Mouse (Mus musculus): ENCODE measurements at regions not wholly inside any gene's neighbourhood (a gene's known extent, or its start where the extent isn't known, plus 50 kb on each side); places are given as distances from the start of the nearest gene placed in this dataset.

- TF ChIP-seq CTCF (IDR thresholded peaks at IDR 0.05; ENCODE audit: borderline replicate concordance, insufficient read depth, low read length) (no peak), POLR2A (IDR thresholded peaks at IDR 0.05; ENCODE audit: low read depth, low read length) (no peak)
- Histone ChIP-seq H3K27ac (ENCODE audit: insufficient read depth, low read length) (no peak overlapping the region), H3K4me3 (ENCODE audit: insufficient read depth, low read length) (no peak overlapping the region), H3K4me1 (ENCODE audit: control insufficient read depth, insufficient read depth, low read length) (no peaks in the 10 kb centered on the region)
These were observed 64.8 kb downstream of the Dll1 start for GRCm38 (mm10) chr17:15311822-15312221.

GRCm38 (mm10) chr17:15310465-15310864 lies 66.2 kb downstream of the Dll1 start:
- Histone ChIP-seq H3K4me3 (ENCODE audit: insufficient read depth, low read length) (no peak overlapping the region), H3K27ac (ENCODE audit: insufficient read depth, low read length) (no peak overlapping the region), H3K4me1 (ENCODE audit: control insufficient read depth, insufficient read depth, low read length) (no peaks in the 10 kb centered on the region)
- TF ChIP-seq POLR2A (IDR thresholded peaks at IDR 0.05; ENCODE audit: low read depth, low read length), result no peak
- no peak for TF ChIP-seq CTCF (IDR thresholded peaks at IDR 0.05; ENCODE audit: borderline replicate concordance, insufficient read depth, low read length)

- no peak for TF ChIP-seq POLR2A (IDR thresholded peaks at IDR 0.05; ENCODE audit: low read depth, low read length)
- no peak for TF ChIP-seq CTCF (IDR thresholded peaks at IDR 0.05; ENCODE audit: borderline replicate concordance, insufficient read depth, low read length)
- peaks cover 2% of the 10 kb centered on the region; the same call in 1 of the 2 replicates for H3K4me1 ChIP-seq (ENCODE audit: control insufficient read depth, insufficient read depth, low read length)
- no peak overlapping the region for H3K27ac ChIP-seq (ENCODE audit: insufficient read depth, low read length)
- H3K4me3 ChIP-seq (ENCODE audit: insufficient read depth, low read length), result no peak overlapping the region
These were observed 74.6 kb downstream of the Dll1 start for GRCm38 (mm10) chr17:15302110-15302509.

GRCm38 (mm10) chr17:15299743-15300371 lies 76.8 kb downstream of the Dll1 start:
- Histone ChIP-seq H3K4me1 (ENCODE audit: control insufficient read depth, insufficient read depth, low read length) (peaks cover 2% of the 10 kb centered on the region; the same call in 1 of the 2 replicates), H3K4me3 (ENCODE audit: insufficient read depth, low read length) (no peak overlapping the region), H3K27ac (ENCODE audit: insufficient read depth, low read length) (no peak overlapping the region)
- TF ChIP-seq CTCF (IDR thresholded peaks at IDR 0.05; ENCODE audit: borderline replicate concordance, insufficient read depth, low read length) (no peak), POLR2A (IDR thresholded peaks at IDR 0.05; ENCODE audit: low read depth, low read length) (no peak)

- peaks cover 2% of the 10 kb centered on the region; the same call in 1 of the 2 replicates for H3K4me1 ChIP-seq (ENCODE audit: control insufficient read depth, insufficient read depth, low read length)
- H3K4me3 ChIP-seq (ENCODE audit: insufficient read depth, low read length), result no peak overlapping the region
- H3K27ac ChIP-seq (ENCODE audit: insufficient read depth, low read length), result no peak overlapping the region
- no peak for TF ChIP-seq POLR2A (IDR thresholded peaks at IDR 0.05; ENCODE audit: low read depth, low read length)
- TF ChIP-seq CTCF (IDR thresholded peaks at IDR 0.05; ENCODE audit: borderline replicate concordance, insufficient read depth, low read length), result no peak
These were observed 82.5 kb downstream of the Dll1 start for GRCm38 (mm10) chr17:15294165-15294585.

- TF ChIP-seq POLR2A (IDR thresholded peaks at IDR 0.05; ENCODE audit: low read depth, low read length), result no peak
- TF ChIP-seq CTCF (IDR thresholded peaks at IDR 0.05; ENCODE audit: borderline replicate concordance, insufficient read depth, low read length), result no peak
- H3K4me3 ChIP-seq (ENCODE audit: insufficient read depth, low read length), result no peak overlapping the region
- no peak overlapping the region for H3K27ac ChIP-seq (ENCODE audit: insufficient read depth, low read length)
- no peaks in the 10 kb centered on the region for H3K4me1 ChIP-seq (ENCODE audit: control insufficient read depth, insufficient read depth, low read length)
These were observed 84.1 kb downstream of the Dll1 start for GRCm38 (mm10) chr17:15292490-15293070.

- no peak overlapping the region for H3K4me3 ChIP-seq (ENCODE audit: insufficient read depth, low read length)
- H3K4me1 ChIP-seq (ENCODE audit: control insufficient read depth, insufficient read depth, low read length), result no peaks in the 10 kb centered on the region
- TF ChIP-seq POLR2A (IDR thresholded peaks at IDR 0.05; ENCODE audit: low read depth, low read length) (no peak), CTCF (IDR thresholded peaks at IDR 0.05; ENCODE audit: borderline replicate concordance, insufficient read depth, low read length) (no peak)
- H3K27ac ChIP-seq (ENCODE audit: insufficient read depth, low read length), result no peak overlapping the region
These were observed 85.0 kb downstream of the Dll1 start for GRCm38 (mm10) chr17:15291626-15292025.

- no peak for TF ChIP-seq CTCF (IDR thresholded peaks at IDR 0.05; ENCODE audit: borderline replicate concordance, insufficient read depth, low read length)
- TF ChIP-seq POLR2A (IDR thresholded peaks at IDR 0.05; ENCODE audit: low read depth, low read length), result no peak
These were observed 86.3 kb downstream of the Dll1 start for GRCm38 (mm10) chr17:15290326-15290725.

GRCm38 (mm10) chr17:15289062-15289461 lies 87.6 kb downstream of the Dll1 start:
- peaks cover 6% of the 10 kb centered on the region; the same call in 1 of the 2 replicates for H3K4me1 ChIP-seq (ENCODE audit: control insufficient read depth, insufficient read depth, low read length)
- H3K4me3 ChIP-seq (ENCODE audit: insufficient read depth, low read length), result no peak overlapping the region
- TF ChIP-seq POLR2A (IDR thresholded peaks at IDR 0.05; ENCODE audit: low read depth, low read length) (no peak), CTCF (IDR thresholded peaks at IDR 0.05; ENCODE audit: borderline replicate concordance, insufficient read depth, low read length) (no peak)
- no peak overlapping the region for H3K27ac ChIP-seq (ENCODE audit: insufficient read depth, low read length)

More at GRCm38 (mm10) chr17:15290326-15290725, 86.3 kb downstream of the Dll1 start:
- H3K4me3 ChIP-seq (ENCODE audit: insufficient read depth, low read length), result no peak overlapping the region
- H3K4me1 ChIP-seq (ENCODE audit: control insufficient read depth, insufficient read depth, low read length), result no peaks in the 10 kb centered on the region
- H3K27ac ChIP-seq (ENCODE audit: insufficient read depth, low read length), result no peak overlapping the region

- Histone ChIP-seq H3K4me3 (ENCODE audit: insufficient read depth, low read length) (no peak overlapping the region), H3K27ac (ENCODE audit: insufficient read depth, low read length) (no peak overlapping the region), H3K4me1 (ENCODE audit: control insufficient read depth, insufficient read depth, low read length) (peaks cover 6% of the 10 kb centered on the region; the same call in 1 of the 2 replicates)
- TF ChIP-seq POLR2A (IDR thresholded peaks at IDR 0.05; ENCODE audit: low read depth, low read length), result no peak
- TF ChIP-seq CTCF (IDR thresholded peaks at IDR 0.05; ENCODE audit: borderline replicate concordance, insufficient read depth, low read length), result no peak
These were observed 88.0 kb downstream of the Dll1 start for GRCm38 (mm10) chr17:15288640-15289039.
